Mouse (Mus musculus) cerebellum, postnatal 36 days (tissue): ENCODE data around the gene Fam111a.
A peak's percentile ranks its signal among the peaks of the same experiment; 100 is the strongest.
"Not testable (repeated sequence)": the region's sequence is repeated elsewhere in the genome, so short reads cannot be mapped to it uniquely, and the experiment has no call there.

Experiments used
- DNase-seq, 2 experiments: peaks; one replicate each; pipeline ENCODE4 v3.0.0; 2021 to 2022; ENCODE audit warnings: mixed read lengths in 2 of 2

Gene Fam111a

DNA sequence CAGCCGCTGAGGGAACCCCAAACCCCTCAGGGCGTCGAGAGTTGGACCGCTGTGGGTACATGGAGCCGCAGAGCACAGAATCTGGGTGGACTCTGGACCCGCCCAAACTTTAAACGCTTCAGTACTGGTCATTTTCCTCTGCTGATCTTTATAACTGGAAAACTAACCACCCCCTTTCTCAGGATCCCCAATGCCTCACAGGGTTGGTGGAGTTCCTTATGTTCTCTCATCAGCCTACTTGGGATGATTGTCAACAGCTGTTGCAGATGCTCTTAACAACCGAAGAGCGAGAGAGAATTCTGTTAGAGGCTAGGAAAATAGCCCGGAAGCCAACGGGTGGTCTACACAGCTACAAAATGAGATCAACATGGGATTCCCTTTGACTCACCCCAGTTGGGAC lies at the start of gene Fam111a:
Gene Fam111a (plus strand): TSS at position 301 of the 400 bp plus-strand sequence.
- not testable (repeated sequence) for DNase-seq

- no peak for DNase-seq
Measured at GRCm38 (mm10) chr19:12496241-12496640, 49.3 kb upstream of the Fam111a start.

DNA sequence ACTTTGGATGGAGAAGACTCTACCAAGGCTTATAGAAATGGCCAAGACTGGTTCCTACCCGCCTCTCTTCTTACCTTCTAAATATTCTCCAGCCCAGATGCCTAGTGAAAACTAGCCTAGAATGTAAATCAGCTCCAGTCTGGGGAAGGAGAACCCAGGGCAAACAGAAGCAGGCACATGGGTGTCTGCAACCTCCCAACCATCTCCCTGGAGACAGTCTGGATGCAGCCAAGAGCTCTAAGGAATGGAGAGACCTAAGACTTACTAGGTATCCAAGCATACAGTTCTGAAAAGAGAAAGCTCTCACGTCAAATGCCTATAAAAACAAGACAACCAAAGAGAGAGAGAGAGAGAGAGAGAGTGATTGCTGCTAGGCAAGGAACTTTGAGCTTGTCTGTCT lies 47.6 kb upstream of the Fam111a start:
- no peak for DNase-seq

DNA sequence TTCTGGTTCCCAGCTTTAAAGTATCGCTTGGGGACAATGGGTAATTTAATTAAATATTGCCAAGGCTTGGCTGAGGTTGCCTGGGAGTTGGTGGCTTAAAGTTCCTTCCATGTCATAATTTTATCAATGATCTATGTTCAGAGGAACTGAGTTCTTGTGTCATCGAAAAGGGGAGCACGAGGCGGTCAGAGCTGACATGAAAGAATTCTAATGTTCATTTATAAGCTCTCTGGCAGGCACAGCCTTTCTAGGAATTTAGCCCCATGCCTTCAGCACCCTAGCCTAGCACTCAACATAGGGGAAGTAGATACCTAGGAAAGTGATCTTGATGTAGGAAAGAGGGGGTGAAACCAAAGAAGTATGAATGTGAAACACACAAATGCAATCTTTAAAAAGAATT lies 47.2 kb upstream of the Fam111a start:
- DNase-seq = no peak

DNA sequence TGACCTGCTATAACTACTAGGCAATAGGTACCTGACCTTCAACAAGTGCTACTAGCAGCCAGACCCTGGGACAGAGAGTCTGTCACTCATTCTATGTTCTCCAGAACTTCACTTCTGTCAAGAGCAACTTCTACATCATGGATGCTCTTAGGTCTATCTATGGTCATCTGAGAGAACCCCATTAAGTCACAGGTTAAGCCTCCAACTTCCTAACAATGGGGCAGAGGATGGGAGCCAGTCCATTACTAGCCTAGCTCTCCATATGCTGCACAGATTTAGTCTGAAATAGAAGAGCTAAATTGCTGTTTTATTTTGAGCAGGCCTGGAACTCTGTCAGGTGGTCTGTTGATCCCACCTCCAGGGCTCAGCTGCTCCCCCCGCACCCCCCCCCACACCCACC lies 46.6 kb upstream of the Fam111a start:
- no peak for DNase-seq

DNA sequence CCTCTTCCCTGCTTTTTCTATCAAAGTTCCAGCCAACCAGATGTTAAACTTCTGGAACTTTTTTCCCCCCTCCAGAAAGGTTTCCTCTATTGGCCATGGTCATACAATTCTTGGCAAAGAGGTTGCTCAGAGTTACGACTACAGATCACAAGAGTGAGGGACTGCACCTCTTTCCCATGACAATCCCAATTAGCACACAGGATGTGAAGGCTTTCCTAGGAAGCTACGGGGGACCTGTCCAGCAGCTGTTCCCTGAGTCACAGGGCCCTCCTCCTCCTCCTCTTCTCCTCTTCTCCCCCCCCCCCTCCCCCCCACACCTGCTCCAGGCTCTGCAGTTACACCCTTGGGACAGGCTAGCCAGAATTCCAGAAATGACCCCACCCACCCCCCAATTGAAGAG lies 46.1 kb upstream of the Fam111a start:
- no peak for DNase-seq

- DNase-seq = peak; percentile 28 to 32
Measured at GRCm38 (mm10) chr19:12500124-12500523, 45.4 kb upstream of the Fam111a start.

DNA sequence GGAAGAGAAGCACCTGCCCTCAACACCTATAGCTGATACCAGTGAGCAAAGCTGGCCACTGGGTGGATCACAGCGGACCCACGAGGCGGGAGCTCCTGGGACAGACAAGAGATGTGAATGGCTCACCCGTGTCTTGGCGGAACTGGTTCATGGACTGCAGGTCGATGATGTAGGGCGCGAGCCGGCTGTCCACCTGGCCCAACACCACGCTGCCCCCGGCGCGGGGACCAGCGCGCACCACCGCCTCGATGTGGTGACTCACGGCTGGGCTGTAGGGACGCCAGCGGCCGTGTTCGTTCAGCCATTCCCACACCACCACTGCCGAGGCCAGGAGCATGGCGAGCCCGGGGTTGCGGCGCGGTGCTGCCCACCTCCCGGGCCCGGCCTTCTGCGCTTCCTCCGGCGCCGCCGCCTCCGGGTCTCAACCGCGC lies 44.6 kb upstream of the Fam111a start:
- peak; percentile 60 to 64 for DNase-seq

DNA sequence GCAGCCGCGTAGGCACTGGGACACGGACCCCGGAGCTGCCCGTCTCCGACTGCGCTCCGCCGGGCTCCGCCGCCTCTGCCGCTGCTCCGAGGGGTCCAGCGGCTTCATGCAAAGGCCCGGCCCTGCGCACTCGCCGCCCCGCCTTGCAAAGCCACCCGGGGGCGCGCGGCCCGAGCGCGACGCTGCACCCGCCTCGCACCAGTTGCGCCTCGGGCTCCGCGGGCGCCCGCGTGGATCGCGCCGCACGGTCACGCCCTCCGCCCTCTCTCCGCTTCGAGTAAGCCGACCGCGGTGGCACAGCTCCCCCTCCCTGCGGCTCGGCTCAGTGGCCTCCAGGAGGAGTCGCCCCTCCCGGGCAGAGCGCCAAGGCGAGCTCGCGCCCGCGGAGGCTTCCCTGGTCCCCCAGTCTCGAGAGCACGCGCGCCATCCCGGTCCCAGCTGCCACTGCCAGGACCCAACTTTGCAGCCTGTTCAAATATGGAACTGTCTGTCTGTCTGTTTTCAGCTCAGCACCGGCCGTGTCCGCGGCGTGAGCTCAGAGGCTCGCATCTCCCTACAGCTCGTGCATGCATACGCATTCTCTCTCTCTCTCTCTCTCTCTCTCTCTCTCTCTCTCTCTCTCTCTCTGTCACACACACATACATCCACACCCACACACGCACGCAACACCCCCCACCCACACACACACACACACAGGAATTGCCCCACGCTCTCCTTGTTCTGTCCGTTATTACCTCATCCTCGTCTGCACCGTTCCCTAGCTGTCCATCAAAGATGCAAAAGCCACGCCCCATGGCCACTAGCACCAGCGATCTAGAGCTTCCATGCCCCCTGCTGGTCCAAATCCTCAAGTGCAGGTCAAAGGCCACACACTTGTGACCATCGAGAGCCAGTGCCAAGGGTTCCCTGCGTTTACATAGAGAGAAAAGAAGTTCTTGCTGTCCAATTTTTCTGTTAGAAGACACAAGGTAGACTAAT lies 43.9 kb upstream of the Fam111a start, which contains the start of gene Dtx4:
Gene Dtx4 (minus strand): TSS at position 85 of the 978 bp plus-strand sequence.
- peak; percentile 94 to 97 for DNase-seq

DNA sequence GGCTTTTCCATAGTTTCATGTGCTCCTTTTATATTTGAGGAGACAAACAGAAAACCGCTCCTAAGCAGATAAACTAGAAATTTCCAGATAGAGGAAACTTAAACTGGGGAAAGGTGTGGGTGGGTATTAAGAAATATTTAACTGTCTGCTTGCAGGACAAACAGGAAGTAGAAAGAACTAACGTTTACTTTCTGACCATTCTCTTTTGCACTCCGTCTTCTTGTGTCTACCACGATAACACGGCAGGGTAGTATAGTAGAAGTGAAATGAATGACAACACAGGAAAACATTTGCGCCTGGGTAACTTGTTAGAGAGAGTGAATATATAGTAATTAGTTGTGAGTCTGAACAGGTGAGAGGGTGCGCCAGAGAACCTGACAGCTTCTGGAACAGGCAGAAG lies 42.8 kb upstream of the Fam111a start:
- no peak for DNase-seq

DNA sequence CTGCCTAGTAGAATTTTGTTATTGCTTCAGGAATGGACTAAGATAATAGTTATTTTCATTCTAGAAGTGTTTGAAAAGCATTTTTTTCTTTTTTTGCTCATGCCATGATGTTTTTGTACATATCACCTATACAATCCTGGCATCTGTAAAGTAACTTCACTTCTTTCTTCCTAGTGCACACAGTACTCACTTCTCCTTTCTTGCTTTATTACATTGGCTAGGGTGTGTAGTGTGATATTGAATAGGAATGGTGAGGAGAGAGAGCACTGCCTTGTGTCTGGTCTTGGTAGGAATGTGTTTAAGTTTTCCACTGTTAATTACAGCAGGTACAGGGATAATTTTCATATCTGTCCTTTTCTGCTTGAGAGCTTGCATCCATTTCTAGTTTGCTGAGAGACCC lies 30.9 kb upstream of the Fam111a start:
- DNase-seq = no peak

GRCm38 (mm10) chr19:12517671-12518540 lies 27.6 kb upstream of the Fam111a start:
- DNase-seq = peak; percentile 46 to 62

GRCm38 (mm10) chr19:12518541-12518890 lies 27.0 kb upstream of the Fam111a start:
- DNase-seq = no peak

DNA sequence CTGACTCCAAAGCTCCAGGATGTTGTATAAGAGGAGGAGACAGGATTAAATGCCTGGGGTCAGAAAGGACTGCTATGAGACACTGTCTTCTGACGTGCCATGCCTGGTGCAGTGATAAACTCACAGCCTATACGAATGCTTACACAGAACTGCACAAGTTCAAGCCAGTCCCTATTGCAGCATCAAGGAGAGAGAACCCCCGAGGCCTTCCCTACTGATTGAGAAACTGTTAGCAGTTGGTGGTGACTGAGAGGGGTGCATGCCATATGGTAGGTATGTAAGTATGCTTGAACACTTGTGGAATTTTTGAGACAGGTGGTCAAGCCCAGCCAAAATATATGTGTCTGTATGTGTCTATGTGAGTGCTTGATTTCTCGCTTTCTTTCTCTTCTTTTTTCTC lies 22.2 kb upstream of the Fam111a start:
- DNase-seq = no peak

DNA sequence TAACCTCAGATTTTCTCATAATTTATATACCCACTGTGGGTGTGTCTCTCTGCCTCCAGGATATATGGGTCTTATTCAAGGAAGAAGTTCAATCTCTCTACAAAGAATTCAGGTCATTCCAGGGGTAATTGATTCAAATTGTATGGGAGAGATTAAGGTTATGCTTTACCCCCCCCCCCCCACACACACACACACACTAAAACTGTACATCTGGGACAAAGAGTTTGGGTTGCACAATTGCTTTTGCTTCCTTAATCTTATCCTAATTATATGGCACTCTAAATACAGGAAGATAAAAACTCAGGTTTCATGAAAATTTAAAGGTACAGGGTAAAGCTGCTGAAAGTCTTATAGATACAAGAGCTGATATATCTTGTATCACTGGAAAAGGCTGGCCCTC lies 8.4 kb upstream of the Fam111a start:
- DNase-seq = no peak

DNA sequence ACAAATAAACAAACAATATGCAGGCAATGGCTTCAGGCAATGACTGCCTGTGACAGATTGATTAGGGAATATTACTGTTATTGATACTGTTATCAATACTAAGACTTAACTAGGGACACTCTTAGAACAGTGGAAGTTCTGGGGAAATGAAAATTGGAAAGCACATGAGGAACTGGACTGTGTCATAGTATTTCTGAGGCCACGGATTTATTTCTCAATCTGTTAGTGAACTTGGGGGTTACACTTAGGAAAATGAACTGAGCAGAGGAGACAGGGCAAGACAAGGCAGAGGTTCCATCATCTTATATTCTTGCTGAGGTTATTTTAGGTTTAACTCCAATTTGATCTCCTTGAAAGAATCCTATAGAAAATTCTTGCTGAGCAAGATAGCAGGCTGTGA lies 5.6 kb upstream of the Fam111a start:
- DNase-seq = no peak

DNA sequence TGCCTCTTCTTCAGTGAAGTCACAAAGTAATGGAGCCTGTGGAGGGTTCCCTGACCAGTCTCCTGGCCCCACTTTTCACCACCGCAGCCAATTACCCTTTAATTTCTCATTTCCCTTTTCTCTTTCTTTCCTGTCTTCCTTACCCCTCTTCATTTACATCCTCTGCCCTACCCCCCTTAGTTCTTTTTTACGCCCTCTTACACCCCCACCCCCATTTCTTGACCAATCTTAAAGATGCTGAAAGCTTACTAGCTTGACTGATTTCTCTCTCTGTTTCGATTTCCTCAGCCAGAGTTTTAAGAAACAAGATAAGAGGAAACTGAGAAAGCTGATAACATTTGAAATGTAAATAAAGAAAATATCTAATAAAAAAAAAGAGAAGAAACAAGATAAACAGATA lies 4.8 kb upstream of the Fam111a start:
- DNase-seq = no peak

DNA sequence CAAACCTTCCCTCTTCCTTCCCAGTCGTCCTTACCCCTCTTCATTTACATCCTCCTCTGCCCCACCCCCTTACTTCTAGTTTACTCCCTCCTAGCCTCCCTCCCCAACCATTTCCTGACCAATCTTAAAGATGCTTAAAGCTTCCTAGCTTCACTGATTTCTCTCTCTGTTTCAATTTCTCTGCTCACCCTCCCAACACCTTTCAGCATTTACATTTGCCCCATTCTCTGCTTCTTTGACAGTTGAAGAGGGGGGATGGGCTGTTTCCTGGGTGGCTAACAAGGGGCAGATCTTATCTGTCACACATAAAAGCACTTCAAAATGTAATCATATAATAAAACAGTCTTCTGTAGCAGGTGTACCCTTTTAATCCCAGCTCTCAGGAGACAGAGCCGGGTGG lies 3.9 kb upstream of the Fam111a start:
- DNase-seq = no peak

DNA sequence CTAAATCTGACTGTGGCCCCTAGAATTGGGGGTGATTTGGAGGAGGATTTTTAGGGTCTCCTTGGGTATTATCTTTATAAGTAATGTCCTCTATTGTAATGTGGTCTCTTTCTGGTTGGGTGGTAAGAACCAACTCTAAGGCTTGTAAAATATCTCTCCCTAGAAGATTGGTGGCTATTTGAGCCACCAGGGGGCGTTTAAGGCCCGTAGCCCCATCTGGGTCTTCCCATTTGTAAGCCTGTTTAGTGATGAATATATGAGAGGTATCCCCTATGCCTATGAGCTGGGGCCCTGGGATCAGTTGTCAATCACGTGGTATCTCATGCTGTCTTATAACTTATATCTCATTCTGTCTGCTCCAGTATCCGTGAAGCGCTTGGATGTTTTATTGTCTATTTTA lies 3.6 kb downstream of the Fam111a start:
- DNase-seq = peak in 1 of 2 experiments; percentile 3

DNA sequence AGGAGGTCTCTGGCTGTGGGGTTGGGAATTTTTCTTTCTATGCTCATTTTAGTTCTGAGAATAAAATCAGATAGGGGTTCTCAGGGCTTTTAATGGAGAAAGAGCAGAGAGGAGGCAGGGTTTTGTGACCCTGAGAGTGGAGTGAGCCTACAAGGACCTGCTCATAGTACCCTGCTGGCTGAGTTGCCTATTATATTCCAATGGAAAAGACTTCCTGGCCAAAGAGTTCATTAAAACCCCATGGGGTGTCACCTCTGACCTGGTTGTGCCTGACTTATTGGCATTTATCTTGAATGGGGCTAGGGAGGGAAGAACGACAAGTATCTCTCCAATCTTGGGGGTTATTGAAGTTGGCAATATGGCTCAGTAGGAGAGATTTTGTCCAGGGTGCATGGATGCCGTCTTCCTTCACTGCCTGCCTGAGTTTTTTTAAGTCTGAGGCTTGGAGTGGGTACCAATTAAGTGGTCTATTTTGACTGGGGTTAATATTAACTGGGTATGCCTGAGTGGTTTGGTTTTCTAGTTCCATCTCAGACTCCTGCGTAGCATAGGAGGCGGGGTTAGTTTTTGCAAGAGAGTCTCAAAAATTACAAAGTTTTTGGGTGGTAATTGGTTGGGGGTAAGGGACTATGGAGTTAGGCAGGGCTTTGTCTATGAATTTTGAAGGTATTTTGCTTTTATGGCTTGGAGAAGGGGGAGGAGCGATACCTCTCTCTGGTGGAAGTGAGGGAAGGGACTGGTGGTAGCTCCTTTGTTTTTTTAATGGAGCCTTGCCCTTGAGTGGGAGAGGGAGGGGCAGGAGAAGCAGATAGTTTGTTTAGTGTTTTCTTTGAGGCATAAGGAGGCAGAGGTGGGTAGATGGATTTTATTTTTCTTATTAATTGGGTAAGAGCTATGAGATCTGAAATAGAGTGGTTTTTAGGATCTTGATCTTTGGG lies 4.7 kb downstream of the Fam111a start:
- no peak for DNase-seq

DNA sequence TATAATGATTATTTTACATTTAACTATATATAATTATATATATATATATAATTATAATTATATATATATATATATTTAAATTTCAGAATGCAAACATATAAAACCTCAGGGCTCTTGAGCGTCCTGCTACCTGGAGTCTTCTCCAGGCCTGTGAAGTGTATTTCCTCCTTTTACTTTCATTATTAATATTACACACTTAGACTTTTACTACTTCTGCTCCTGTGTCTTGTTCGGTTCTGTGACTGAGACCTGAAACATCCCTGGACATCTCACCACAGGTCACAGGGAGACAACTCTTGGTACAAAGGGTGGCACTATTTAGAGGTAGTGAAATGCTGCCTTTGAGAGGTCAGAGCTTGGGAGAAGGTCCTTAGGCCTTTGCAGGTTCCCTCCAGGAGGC lies 10.8 kb downstream of the Fam111a start:
- DNase-seq = no peak

- DNase-seq = no peak
Measured at GRCm38 (mm10) chr19:12558219-12558618, 12.7 kb downstream of the Fam111a start.
